Mouse (Mus musculus): ENCODE data around the gene Megf6.

Gene Megf6

GRCm38 (mm10) chr4:154260755-154261154 is 90.2 kb downstream of the Megf6 start:
- DNase-seq = no peak

- DNase-seq = no peak
Observed at GRCm38 (mm10) chr4:154262071-154262470, 91.5 kb downstream of the Megf6 start.

GRCm38 (mm10) chr4:154267511-154267910 is 97.0 kb downstream of the Megf6 start:
- DNase-seq = no peak

- DNase-seq = peak; percentile 28 to 50
Observed at GRCm38 (mm10) chr4:154269520-154269919, 99.0 kb downstream of the Megf6 start.

- DNase-seq = peak; percentile 65 to 76
Observed at GRCm38 (mm10) chr4:154273000-154273399, 102.5 kb downstream of the Megf6 start.

- DNase-seq = peak in 1 of 2 experiments; percentile 21
Observed at GRCm38 (mm10) chr4:154279481-154279880, 109.0 kb downstream of the Megf6 start.

- DNase-seq = no peak
Observed at GRCm38 (mm10) chr4:154283671-154284070, 113.1 kb downstream of the Megf6 start.

GRCm38 (mm10) chr4:154293735-154294201 is 123.2 kb downstream of the Megf6 start:
- peak; percentile 41 to 44 for DNase-seq

GRCm38 (mm10) chr4:154294262-154294731 is 123.8 kb downstream of the Megf6 start:
- DNase-seq = peak; percentile 89 to 91

GRCm38 (mm10) chr4:154297761-154298160 is 127.2 kb downstream of the Megf6 start:
- peak; percentile 80 to 92 for DNase-seq

GRCm38 (mm10) chr4:154299541-154300271 is 129.2 kb downstream of the Megf6 start:
- peak; percentile 89 to 91 for DNase-seq

GRCm38 (mm10) chr4:154301466-154301881 is 130.9 kb downstream of the Megf6 start, which contains the start of gene Arhgef16:
Gene Arhgef16 (minus strand): TSS chr4:154301676.
- peak; percentile 64 to 66 for DNase-seq

- DNase-seq = no peak
Observed at GRCm38 (mm10) chr4:154309131-154309530, 138.6 kb downstream of the Megf6 start.

GRCm38 (mm10) chr4:154310576-154311262 is 140.2 kb downstream of the Megf6 start:
- DNase-seq = no peak

GRCm38 (mm10) chr4:154312143-154312812 is 141.7 kb downstream of the Megf6 start:
- no peak for DNase-seq

GRCm38 (mm10) chr4:154312935-154313621 is 142.5 kb downstream of the Megf6 start:
- no peak for DNase-seq

GRCm38 (mm10) chr4:154313622-154313967 is 143.1 kb downstream of the Megf6 start:
- DNase-seq = no peak
